Mouse (Mus musculus) embryonic facial prominence, embryonic 15.5 days (tissue): Measurements from ENCODE around the gene Cnbd2. TPM values are rescaled to one million over a fixed set of nuclear protein-coding genes. Genes with fewer than 3 reads are reported as not detected.

ENCODE experiments used
- ATAC-seq: fragments of 200-750 bp; cut with Nextera tagmentation; 2 replicates; pipeline ENCODE4 v1.8.0; 2017; ENCODE audit warnings: low read depth, moderate TSS enrichment; ENCODE audit not compliant: insufficient number of reproducible peaks, low FRiP score, low TSS enrichment
- H3K27ac ChIP-seq: fragments of 300-500 bp; sonication (generic); replicated peaks from 2 replicates; pipeline ENCODE4 v1.5.1; 2015; ENCODE audit warnings: mild to moderate bottlenecking, inconsistent platforms
- H3K27me3 ChIP-seq: fragments of 300-500 bp; sonication (generic); 2 replicates; pipeline ENCODE4 v1.6.1; 2015; ENCODE audit warnings: inconsistent platforms
- H3K36me3 ChIP-seq: fragments of 300-500 bp; sonication (generic); 2 replicates; pipeline ENCODE4 v1.6.1; 2015; ENCODE audit warnings: mild to moderate bottlenecking, inconsistent platforms
- H3K4me1 ChIP-seq: fragments of 300-500 bp; sonication (generic); 2 replicates; pipeline ENCODE4 v1.6.1; 2015; ENCODE audit warnings: inconsistent platforms
- H3K4me2 ChIP-seq: fragments of 300-500 bp; sonication (generic); replicated peaks from 2 replicates; pipeline ENCODE4 v1.6.1; 2015; ENCODE audit warnings: mild to moderate bottlenecking, inconsistent platforms
- H3K4me3 ChIP-seq: fragments of 300-500 bp; sonication (generic); replicated peaks from 2 replicates; pipeline ENCODE4 v1.5.1; 2015; ENCODE audit warnings: mild to moderate bottlenecking, inconsistent platforms
- H3K9ac ChIP-seq: fragments of 300-500 bp; sonication (generic); 2 replicates; pipeline ENCODE4 v1.6.1; 2015; ENCODE audit warnings: inconsistent platforms
- H3K9me3 ChIP-seq: fragments of 300-500 bp; sonication (generic); replicated peaks from 2 replicates; pipeline ENCODE4 v1.6.1; 2016; ENCODE audit warnings: inconsistent platforms
- WGBS: fragments of 180-500 bp; shearing (Covaris S2); methylation state at CpG from one replicate; pipeline ENCODE4 v1.1.7; 2015; 5-methylcytosine and 5-hydroxymethylcytosine counted together
- polyA plus RNA-seq: library from polyadenylated mRNA; unstranded; fragments of >200 nt; fragmentation: Nextera tagmentation; extraction: Ambion mirVana; gene quantifications from 2 replicates; pipeline ENCODE4 v1.2.1, GENCODE M21; 2015

The Cnbd2 gene
- polyA plus RNA-seq, 1 experiment from 2014 or later, result 5.2 TPM

DNA sequence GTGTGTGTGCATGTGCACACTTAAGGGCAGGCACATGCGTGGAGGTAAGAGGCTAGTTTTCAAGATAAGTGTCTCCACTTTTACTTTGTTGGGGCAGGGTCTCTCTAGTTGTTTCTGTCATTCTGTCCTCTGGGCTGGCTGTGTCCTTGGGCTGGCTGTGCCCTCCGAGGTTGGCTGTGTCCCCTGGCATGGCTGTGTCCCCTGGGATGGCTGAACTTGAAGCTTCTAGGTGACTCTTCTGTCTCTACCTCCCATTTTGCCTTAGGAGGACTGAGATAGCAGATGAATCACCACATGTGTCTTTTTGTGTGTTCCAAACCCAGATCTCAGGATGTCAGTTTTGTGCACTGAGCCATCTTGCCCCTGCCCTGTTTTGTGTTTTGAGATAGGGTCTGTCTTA, 102.9 kb downstream of the Cnbd2 start:
- ATAC-seq, result no peak
- Histone ChIP-seq H3K4me1 (0 out of 2 replicates have a peak, but pooled peaks cover 5% of the 10 kb centered on the region), H3K4me2 (no peak overlapping the region), H3K27ac (no peak overlapping the region), H3K36me3 (no peaks in the 10 kb centered on the region), H3K9me3 (no peaks in the 10 kb centered on the region), H3K27me3 (peaks cover 7% of the 10 kb centered on the region; the same call in 1 of the 2 replicates), H3K4me3 (no peak overlapping the region), H3K9ac (no peak overlapping the region)
- 64% methylated on average over 2 of the region's 2 CpGs for WGBS

DNA sequence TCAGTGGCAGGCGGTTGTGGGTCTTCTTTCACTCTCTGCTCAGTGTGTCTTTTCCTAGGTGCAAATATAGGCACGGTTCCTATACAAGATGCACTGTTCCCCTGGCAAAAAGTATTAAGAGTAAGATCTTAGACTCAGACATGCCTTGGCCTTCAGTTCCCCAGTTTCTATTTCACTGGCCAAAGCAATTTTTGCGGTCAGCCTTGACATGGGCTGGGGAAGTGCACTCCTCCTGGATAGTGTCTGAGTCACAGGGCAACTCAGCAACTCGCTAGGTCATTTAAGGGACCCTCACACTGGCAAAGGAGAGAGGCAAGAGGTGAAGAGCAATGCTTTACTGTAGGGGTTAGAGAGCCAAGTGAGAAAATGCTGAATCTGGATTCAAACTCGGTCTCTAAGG, 103.6 kb downstream of the Cnbd2 start:
- WGBS, result 62% methylated on average over 5 of the region's 5 CpGs
- H3K9me3 ChIP-seq, result no peaks in the 10 kb centered on the region

DNA sequence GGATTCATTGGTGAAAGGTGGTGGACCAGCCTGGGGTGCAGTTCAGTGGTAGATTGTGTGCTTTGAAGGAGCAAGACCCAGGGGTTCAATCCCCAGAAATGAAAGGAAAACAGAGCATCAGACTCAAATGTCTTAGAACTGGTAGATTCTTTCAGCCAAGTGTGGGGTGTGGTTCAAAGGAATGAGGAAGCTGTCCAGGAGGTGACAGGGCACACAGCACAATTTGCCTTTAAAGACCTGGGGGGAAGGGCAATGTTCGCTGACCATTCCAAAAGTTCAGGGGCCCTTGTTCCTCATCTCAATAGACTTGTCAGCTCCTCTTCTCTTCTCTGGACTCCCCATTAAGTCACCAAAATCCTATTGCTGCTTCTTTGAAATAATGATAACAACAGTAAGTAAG, 105.1 kb downstream of the Cnbd2 start:
- peaks cover 25% of the 10 kb centered on the region; the same call in 1 of the 2 replicates for H3K4me1 ChIP-seq
- no peak overlapping the region for H3K4me2 ChIP-seq
- no peak overlapping the region for H3K9ac ChIP-seq
- no peaks in the 10 kb centered on the region for H3K9me3 ChIP-seq
- WGBS, result 63% methylated on average over 1 of the region's 1 CpGs
- H3K27ac ChIP-seq, result no peak overlapping the region
- ATAC-seq, result no peak
- H3K27me3 ChIP-seq, result peaks cover 7% of the 10 kb centered on the region; the same call in 1 of the 2 replicates
- no peak overlapping the region for H3K4me3 ChIP-seq
- H3K36me3 ChIP-seq, result no peaks in the 10 kb centered on the region

More for the DNA sequence above, 103.6 kb downstream of the Cnbd2 start:
- no peak overlapping the region for H3K9ac ChIP-seq
- H3K36me3 ChIP-seq, result no peaks in the 10 kb centered on the region
- H3K27ac ChIP-seq, result no peak overlapping the region
- H3K4me1 ChIP-seq, result peaks cover 11% of the 10 kb centered on the region; the same call in 1 of the 2 replicates
- peaks cover 7% of the 10 kb centered on the region; the same call in 1 of the 2 replicates for H3K27me3 ChIP-seq
- ATAC-seq, result no peak
- H3K4me2 ChIP-seq, result no peak overlapping the region
- H3K4me3 ChIP-seq, result no peak overlapping the region

DNA sequence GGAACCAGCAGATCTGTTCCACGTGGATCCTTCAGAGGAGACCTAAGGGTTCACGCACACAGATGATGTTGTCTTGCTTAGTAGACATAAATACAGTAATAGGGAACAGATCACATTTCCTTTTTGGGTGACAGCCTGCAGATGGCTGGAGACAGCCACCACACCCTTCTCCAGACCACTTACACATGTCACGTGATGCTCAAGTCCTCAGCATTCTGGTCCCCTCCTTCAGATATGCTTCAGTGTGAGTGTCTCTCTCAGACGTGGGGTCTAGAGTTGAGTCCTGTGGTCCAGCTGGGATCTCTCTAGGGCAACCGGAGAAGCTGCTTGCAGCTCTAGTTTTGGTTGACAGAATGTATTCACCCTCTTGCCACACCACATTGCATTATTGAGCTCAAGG, 106.4 kb downstream of the Cnbd2 start:
- WGBS, result 60% methylated on average over 5 of the region's 5 CpGs
- Histone ChIP-seq H3K36me3 (no peaks in the 10 kb centered on the region), H3K27me3 (peaks cover 15% of the 10 kb centered on the region), H3K27ac (no peak overlapping the region), H3K9ac (no peak overlapping the region), H3K9me3 (no peaks in the 10 kb centered on the region), H3K4me3 (no peak overlapping the region), H3K4me1 (peaks cover 31% of the 10 kb centered on the region; the same call in 1 of the 2 replicates), H3K4me2 (no peak overlapping the region)
- no peak for ATAC-seq

DNA sequence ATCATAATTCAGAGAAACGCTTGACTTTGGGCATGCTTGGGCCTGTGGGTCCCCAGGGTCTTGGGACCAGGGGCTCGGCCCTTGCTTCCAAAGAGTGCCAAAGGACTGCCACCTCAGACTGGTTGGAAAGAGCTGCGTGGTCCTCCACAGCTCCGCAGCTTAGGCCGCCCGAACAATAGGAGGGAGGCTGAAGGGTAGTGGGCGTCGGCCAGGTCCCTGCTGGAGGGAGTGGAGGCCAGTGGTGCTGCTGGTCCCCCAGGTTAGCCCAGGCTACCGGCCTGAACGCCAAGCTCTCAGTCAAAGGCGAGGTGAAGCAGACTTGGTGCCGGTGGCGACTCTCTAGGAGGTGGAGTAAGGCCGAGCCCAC, 108.2 kb downstream of the Cnbd2 start:
- 0 out of 2 replicates have a peak, but pooled peaks have one; percentile 5 for ATAC-seq
- H3K4me1 ChIP-seq, result peaks cover 31% of the 10 kb centered on the region; the same call in 1 of the 2 replicates
- H3K27me3 ChIP-seq, result peaks cover 21% of the 10 kb centered on the region
- WGBS, result 14% methylated on average over 14 of the region's 14 CpGs
- no peaks in the 10 kb centered on the region for H3K9me3 ChIP-seq
- peak overlapping the region; percentile 39; the same call in 1 of the 2 replicates for H3K9ac ChIP-seq
- no peak overlapping the region for H3K27ac ChIP-seq
- no peaks in the 10 kb centered on the region for H3K36me3 ChIP-seq
- peak overlapping the region; percentile 59 for H3K4me3 ChIP-seq
- peak overlapping the region; percentile 99 for H3K4me2 ChIP-seq

DNA sequence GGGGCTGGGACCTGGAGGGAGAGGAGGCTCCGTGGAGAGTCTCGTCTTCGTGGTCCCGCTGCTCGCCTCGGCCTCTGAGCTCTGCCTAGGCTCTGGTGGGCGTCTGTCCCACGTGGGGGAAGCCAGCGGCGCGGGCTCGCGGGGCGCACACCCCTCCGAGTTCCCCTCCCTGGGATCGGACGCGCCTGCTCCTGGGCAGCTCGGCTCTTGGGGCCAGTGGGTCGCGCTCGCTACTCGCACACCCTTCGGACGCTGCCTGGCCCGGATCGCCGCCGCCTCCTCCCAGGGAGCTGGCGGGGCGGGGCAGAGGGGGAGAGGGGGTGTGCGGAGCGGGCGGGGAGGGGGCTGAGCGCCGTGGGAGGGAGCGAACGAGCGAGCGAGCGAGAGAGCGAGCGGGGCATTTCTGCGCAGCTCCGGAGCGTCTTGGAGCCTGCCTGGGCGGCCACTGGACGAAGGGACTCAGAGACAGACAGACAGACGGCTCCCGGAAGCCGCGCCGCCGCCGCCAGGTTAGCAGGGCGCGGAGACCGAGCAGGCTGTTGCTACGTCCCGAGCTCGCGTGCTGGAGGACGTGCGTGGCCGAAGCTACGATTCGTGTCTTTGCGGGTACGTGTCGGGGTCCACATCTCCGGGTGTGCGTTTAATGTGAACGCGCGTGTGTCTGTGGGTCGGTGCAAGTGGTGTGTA, 108.7 kb downstream of the Cnbd2 start, which contains the start of gene Epb41l1:
Gene Epb41l1 (plus strand): TSS at position 216 of the 687 bp plus-strand sequence.
- Histone ChIP-seq H3K27ac (0 out of 2 replicates have a peak within 1 kb of the TSS, but pooled peaks have one; percentile 22), H3K27me3 (peaks cover 21% of the 10 kb centered on the region), H3K9ac (peak within 1 kb of the TSS; percentile 39), H3K4me3 (peak within 1 kb of the TSS; percentile 59), H3K36me3 (no peaks in the 10 kb centered on the region), H3K4me2 (peak within 1 kb of the TSS; percentile 99), H3K4me1 (peaks cover 31% of the 10 kb centered on the region), H3K9me3 (no peaks in the 10 kb centered on the region)
- ATAC-seq, result peak; percentile 77
- WGBS, result under 1% methylated on average over 67 of the region's 76 CpGs

DNA sequence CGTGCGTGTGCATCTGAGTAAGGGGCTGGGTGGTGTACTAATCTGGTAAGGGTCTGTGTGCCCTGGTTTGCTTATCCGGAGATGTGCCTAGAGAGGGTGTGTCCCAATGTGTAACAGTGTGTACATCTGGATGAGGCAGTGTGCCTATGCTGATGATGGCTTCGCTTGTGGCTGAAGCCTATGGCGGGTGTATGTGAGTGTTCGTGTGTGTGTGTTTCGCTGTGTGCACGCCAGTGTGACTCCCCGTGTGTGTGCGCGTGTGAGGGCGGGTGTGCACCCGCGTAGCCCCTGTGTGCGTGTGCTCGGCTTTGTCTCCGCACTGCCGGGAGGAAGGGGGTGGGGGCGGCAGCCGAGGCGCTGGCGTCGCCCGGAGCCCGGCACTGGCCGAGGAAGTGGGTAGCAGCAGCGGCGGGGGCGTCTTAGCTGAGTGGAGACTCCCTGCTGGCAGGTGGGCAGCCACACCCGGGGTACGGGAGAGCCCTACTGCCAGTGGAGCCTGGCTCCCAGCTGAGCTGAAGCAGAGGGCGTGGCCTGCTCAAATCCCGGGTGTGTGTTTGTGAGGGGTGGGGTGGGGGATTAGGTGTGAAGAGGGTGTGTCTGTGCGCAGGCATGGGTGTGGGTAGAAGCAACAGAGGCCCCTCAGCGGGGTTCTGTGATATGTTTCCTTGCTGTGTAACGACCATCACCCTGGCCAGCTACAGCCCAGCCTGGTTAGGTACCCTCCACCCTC, 109.4 kb downstream of the Cnbd2 start:
- peak; percentile 71 for ATAC-seq
- H3K27me3 ChIP-seq, result peaks cover 21% of the 10 kb centered on the region
- H3K4me3 ChIP-seq, result peak overlapping the region; percentile 59
- H3K27ac ChIP-seq, result 0 out of 2 replicates have a peak overlapping the region, but pooled peaks have one; percentile 22
- H3K4me2 ChIP-seq, result peak overlapping the region; percentile 99
- peak overlapping the region; percentile 39 for H3K9ac ChIP-seq
- no peaks in the 10 kb centered on the region for H3K36me3 ChIP-seq
- no peaks in the 10 kb centered on the region for H3K9me3 ChIP-seq
- peaks cover 30% of the 10 kb centered on the region for H3K4me1 ChIP-seq
- WGBS, result under 1% methylated on average over 35 of the region's 36 CpGs

DNA sequence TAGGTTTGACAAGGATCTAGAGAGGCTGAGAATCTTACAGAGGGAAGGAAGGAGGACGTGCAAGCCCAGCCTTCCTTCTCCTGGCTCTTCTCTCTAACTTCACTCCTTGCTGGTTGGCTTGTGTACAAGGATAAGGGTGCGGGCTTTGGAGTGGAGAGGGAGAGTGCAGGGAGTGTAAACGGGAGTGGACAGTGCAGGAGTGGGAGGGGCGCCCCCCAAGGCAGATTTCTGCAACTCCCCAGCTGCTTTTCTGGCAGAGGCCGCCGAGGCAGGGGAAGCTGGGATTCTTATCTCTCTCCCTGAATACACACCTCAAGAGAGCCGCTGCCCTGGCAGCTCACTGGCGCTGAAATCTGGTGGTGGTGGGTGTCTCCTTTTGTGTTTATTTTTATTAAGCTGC, 110.5 kb downstream of the Cnbd2 start:
- Histone ChIP-seq H3K4me1 (peaks cover 26% of the 10 kb centered on the region), H3K4me3 (no peak overlapping the region), H3K27ac (no peak overlapping the region), H3K27me3 (peaks cover 21% of the 10 kb centered on the region), H3K4me2 (peak overlapping the region; percentile 18; the same call in 1 of the 2 replicates), H3K36me3 (no peaks in the 10 kb centered on the region), H3K9ac (no peak overlapping the region), H3K9me3 (no peaks in the 10 kb centered on the region)
- no peak for ATAC-seq
- WGBS, result 8% methylated on average over 8 of the region's 8 CpGs

DNA sequence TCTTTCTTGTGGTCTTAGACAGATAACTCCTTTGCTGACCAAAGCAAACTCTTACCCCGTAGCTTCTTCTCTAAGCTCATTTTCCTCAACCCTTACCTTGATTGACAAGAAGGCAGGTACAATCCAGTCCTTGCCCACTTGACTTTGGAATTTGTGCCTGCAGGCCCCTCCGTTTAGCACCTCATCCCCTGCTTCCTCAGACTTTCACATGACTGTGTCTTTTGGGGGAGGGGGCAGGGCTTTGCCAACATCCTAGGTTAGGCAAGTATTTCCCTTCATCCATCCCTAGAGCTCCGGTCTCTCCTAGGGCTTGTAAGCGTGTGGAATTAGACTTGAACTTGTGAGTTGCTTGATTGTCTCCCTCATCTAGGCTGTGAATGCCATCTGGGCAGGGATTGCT, 111.6 kb downstream of the Cnbd2 start:
- H3K4me2 ChIP-seq, result no peak overlapping the region
- H3K27me3 ChIP-seq, result peaks cover 21% of the 10 kb centered on the region
- no peak overlapping the region for H3K4me3 ChIP-seq
- 68% methylated on average over 4 of the region's 4 CpGs for WGBS
- H3K9me3 ChIP-seq, result no peaks in the 10 kb centered on the region
- no peak overlapping the region for H3K9ac ChIP-seq
- ATAC-seq, result no peak
- peaks cover 26% of the 10 kb centered on the region for H3K4me1 ChIP-seq
- no peak overlapping the region for H3K27ac ChIP-seq
- no peaks in the 10 kb centered on the region for H3K36me3 ChIP-seq
